Mouse (Mus musculus) liver, adult 2 months (tissue): ENCODE results near the gene Vars2.

ENCODE experiments used
- CTCF ChIP-seq: fragments of 200-500 bp; IDR thresholded peaks from 2 replicates; pipeline ENCODE4 v1.5.1; 2011; ENCODE audit warnings: low read depth, low read length, control low read depth
- POLR2A ChIP-seq: fragments of 200-500 bp; IDR thresholded peaks from 2 replicates; pipeline ENCODE4 v1.6.1; 2011; ENCODE audit warnings: low read length, control low read depth; ENCODE audit not compliant: insufficient read depth; ENCODE audit errors: extremely low read depth

DNA sequence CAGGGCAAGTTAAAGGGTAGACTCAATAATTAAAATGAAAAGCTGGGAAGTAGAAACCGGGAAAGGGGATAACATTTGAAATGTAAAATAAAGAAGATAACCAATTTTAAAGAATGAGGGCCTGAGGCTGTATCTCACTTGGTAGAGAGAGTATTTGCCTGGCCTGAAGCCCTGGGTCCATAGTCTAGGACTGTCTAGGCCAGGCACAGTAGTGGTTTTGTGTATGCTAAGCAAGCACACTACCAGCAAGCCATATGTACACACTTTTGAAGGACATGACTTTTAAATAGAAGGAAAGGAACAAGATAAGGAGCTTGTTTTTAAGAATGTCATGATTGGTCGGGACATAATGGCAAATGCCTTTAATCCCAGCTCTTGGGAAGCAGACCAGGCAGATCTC lies 41.2 kb upstream of the Vars2 start:
- no peak for TF ChIP-seq CTCF
- TF ChIP-seq POLR2A: no peak
